Mouse (Mus musculus) hindbrain, postnatal 0 days (tissue): Measurements from ENCODE around the gene Gm45753. TPM values are rescaled to one million over a fixed set of nuclear protein-coding genes. Genes with fewer than 3 reads are reported as not detected.
"Not testable (repeated sequence)": the region's sequence is repeated elsewhere in the genome, so short reads cannot be mapped to it uniquely, and the experiment has no call there.

Source experiments
- ATAC-seq: fragments of 200-750 bp; cut with Nextera tagmentation; 2 replicates; pipeline ENCODE4 v1.8.0; 2017; ENCODE audit warnings: mild to moderate bottlenecking, moderate TSS enrichment, moderate library complexity
- DNase-seq: peaks from one replicate; pipeline ENCODE4 v3.0.0-alpha.2; 2015; ENCODE audit warnings: low spot score
- H3K27ac ChIP-seq: fragments of 300-500 bp; sonication (generic); 2 replicates; pipeline ENCODE4 v1.5.1; 2014; ENCODE audit warnings: mild to moderate bottlenecking
- H3K27me3 ChIP-seq: fragments of 300-500 bp; sonication (generic); 2 replicates; pipeline ENCODE4 v1.6.1; 2014; ENCODE audit warnings: low read length, mixed read lengths; ENCODE audit not compliant: insufficient read depth
- H3K36me3 ChIP-seq: fragments of 300-500 bp; sonication (generic); 2 replicates; pipeline ENCODE4 v1.6.1; 2014; ENCODE audit warnings: low read length, mixed read lengths; ENCODE audit not compliant: insufficient read depth
- H3K4me1 ChIP-seq: fragments of 300-500 bp; sonication (generic); 2 replicates; pipeline ENCODE4 v1.6.1; 2014; ENCODE audit warnings: antibody characterized with exemption, low read length, mixed read lengths; ENCODE audit not compliant: insufficient read depth
- H3K4me2 ChIP-seq: fragments of 300-500 bp; sonication (generic); 2 replicates; pipeline ENCODE4 v1.6.1; 2014; ENCODE audit warnings: low read depth, mild to moderate bottlenecking, low read length, moderate library complexity, mixed read lengths
- H3K4me3 ChIP-seq: fragments of 300-500 bp; sonication (generic); 2 replicates; pipeline ENCODE4 v1.5.1; 2014; ENCODE audit warnings: low read length
- H3K9ac ChIP-seq: fragments of 300-500 bp; sonication (generic); replicated peaks from 2 replicates; pipeline ENCODE4 v1.6.1; 2014; ENCODE audit warnings: mild to moderate bottlenecking, low read length, moderate library complexity, mixed read lengths
- H3K9me3 ChIP-seq: fragments of 300-500 bp; sonication (generic); 2 replicates; pipeline ENCODE4 v1.6.1; 2016; ENCODE audit warnings: low read length, mixed read lengths
- CTCF ChIP-seq: IDR thresholded peaks from 2 replicates; pipeline ENCODE4 v1.5.1; 2016; ENCODE audit warnings: antibody characterized with exemption, control low read depth, low read depth
- WGBS: fragments of 180-500 bp; shearing (Covaris S2); extraction: QIAGEN DNeasy Blood & Tissue Kit; methylation state at CpG from one replicate; pipeline ENCODE4 v1.1.7; 2014; 5-methylcytosine and 5-hydroxymethylcytosine counted together
- polyA plus RNA-seq: library from polyadenylated mRNA; unstranded; fragments of >200 nt; fragmentation: Nextera tagmentation; extraction: Ambion mirVana; gene quantifications from 2 replicates; pipeline ENCODE4 v1.2.1, GENCODE M21; 2015
- total RNA-seq: library from RNA; depleted of rRNA; stranded (reverse); fragments of >200 nt; gene quantifications from 2 replicates; pipeline ENCODE4 v1.2.3, GENCODE M21; 2014

Gm45753 gene
- total and polyA plus RNA-seq, 2 experiments from 2014 or later: not detected

- ATAC-seq (peak; percentile 84), DNase-seq (peak; percentile 72)
- under 1% methylated on average over 43 of the region's 44 CpGs for WGBS
- H3K9me3 ChIP-seq: no peaks in the 10 kb centered on the region
- H3K27me3 ChIP-seq: no peaks in the 10 kb centered on the region
- peaks cover 7% of the 10 kb centered on the region; the same call in 1 of the 2 replicates for H3K4me1 ChIP-seq
- peak within 1 kb of the TSS; percentile 97 for H3K4me2 ChIP-seq
- peak within 1 kb of the TSS; percentile 72 for H3K4me3 ChIP-seq
- H3K36me3 ChIP-seq: no peaks in the 10 kb centered on the region; the same call in 1 of the 2 replicates
- TF ChIP-seq CTCF: no peak
- peak within 1 kb of the TSS; percentile 57; the same call in 1 of the 2 replicates for H3K9ac ChIP-seq
- H3K27ac ChIP-seq: no peak within 1 kb of the TSS
Observed at GRCm38 (mm10) chr8:45332685-45333409, 24.6 kb upstream of the Gm45753 start, which contains the start of gene Cyp4v3. Gene Cyp4v3, minus strand, starts transcription at chr8:45333216.

DNA sequence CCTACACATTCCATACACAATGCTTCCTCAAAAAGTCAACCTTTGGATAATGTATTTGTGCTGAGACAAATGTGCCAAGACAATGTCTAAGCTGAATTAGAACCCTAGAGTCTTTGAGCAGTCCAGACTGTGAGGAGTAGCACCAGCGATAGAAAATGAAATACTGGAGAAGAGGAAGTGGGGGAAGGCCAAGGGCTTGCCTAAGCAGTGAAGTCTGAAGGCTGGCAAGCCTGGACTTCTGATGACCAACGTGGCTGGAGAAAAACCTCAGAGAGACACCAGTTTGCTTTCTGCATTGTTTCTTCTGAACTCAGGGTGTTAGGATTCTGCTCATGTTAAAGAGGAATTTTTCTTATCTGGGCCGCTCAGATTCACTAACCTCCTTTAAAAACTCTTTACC, 22.6 kb upstream of the Gm45753 start:
- Histone ChIP-seq H3K4me1 (peaks cover 7% of the 10 kb centered on the region; the same call in 1 of the 2 replicates), H3K36me3 (no peaks in the 10 kb centered on the region), H3K4me2 (no peak overlapping the region), H3K27ac (no peak overlapping the region), H3K9ac (no peak overlapping the region), H3K27me3 (no peaks in the 10 kb centered on the region), H3K9me3 (no peaks in the 10 kb centered on the region), H3K4me3 (no peak overlapping the region)
- ATAC-seq (no peak), DNase-seq (no peak)
- no peak for TF ChIP-seq CTCF
- WGBS: 82% methylated on average over 3 of the region's 3 CpGs

DNA sequence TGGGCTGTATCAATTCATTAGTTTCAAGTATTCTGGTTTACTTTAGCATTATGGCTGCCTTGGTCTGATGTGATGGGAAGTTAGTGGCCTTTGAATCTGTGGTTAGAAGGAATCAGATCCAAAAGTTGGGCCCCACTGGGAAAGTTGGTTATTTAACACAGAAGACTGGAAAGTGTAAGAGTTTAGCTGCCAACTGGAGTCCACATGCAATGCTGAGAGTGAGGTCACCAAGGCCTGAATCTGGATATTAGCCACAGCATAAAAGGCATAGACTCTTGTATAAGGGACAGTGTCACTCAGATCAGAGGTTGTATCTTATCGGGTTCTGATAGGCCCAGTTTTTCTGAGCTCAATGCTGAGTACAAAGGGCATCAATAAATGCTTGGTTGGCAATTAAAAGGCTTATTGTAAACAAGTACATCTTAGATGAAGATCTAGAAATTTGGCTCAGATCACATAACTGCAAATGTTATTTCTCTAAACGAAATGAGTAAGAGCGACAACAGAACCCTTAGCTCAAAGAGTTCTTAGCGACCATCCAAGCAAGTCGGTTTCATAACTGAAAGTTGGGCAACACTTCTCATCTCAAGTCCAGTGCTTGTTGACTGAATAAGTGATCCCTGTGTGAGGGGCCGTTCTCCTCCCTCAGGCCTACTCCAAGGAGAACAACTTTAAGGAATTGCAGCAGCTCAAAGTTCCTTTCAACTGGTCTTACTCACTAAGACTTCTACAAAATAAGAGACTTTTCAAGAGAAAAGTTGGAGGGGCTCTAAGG, 21.1 kb upstream of the Gm45753 start:
- ATAC-seq: no peak
- no peak overlapping the region for H3K9ac ChIP-seq
- DNase-seq: no peak
- H3K4me1 ChIP-seq: peaks cover 7% of the 10 kb centered on the region; the same call in 1 of the 2 replicates
- no peak for TF ChIP-seq CTCF
- no peaks in the 10 kb centered on the region for H3K27me3 ChIP-seq
- WGBS: 95% methylated on average over 6 of the region's 6 CpGs
- no peaks in the 10 kb centered on the region for H3K36me3 ChIP-seq
- no peak overlapping the region for H3K4me3 ChIP-seq
- H3K27ac ChIP-seq: no peak overlapping the region
- H3K9me3 ChIP-seq: no peaks in the 10 kb centered on the region
- H3K4me2 ChIP-seq: no peak overlapping the region

DNA sequence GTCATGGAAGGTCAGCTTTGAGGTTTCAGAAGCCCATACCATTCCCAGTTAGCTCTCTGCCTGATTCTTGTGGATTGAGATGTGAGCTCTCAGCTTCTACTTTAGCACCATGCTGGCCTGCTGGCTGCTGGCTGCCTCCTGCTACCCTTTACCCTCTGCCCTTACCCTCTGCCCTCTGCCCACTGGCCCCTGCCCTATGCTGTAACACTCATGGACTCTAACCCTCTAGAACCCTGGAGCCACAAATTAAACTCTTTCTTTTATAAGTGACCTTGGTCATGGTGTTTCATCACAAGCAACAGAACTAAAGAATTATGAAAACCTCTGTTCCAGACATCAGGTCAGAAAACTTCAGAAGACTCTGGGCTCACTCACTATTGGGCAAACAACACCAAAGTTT, 18.8 kb upstream of the Gm45753 start:
- not testable (repeated sequence) for H3K4me3 ChIP-seq, H3K9ac ChIP-seq, H3K27me3 ChIP-seq, DNase-seq, ATAC-seq, H3K36me3 ChIP-seq, H3K4me1 ChIP-seq, H3K27ac ChIP-seq, H3K4me2 ChIP-seq, H3K9me3 ChIP-seq

- no peak overlapping the region for H3K27ac ChIP-seq
- DNase-seq (no peak), ATAC-seq (no peak)
- no peak for TF ChIP-seq CTCF
- H3K4me3 ChIP-seq: no peak overlapping the region
- 83% methylated on average over 4 of the region's 4 CpGs for WGBS
- H3K4me2 ChIP-seq: no peak overlapping the region
- H3K9ac ChIP-seq: no peak overlapping the region
- H3K36me3 ChIP-seq: no peaks in the 10 kb centered on the region
- H3K9me3 ChIP-seq: no peaks in the 10 kb centered on the region
- H3K27me3 ChIP-seq: no peaks in the 10 kb centered on the region
- no peaks in the 10 kb centered on the region for H3K4me1 ChIP-seq
Observed at GRCm38 (mm10) chr8:45324151-45324550, 15.9 kb upstream of the Gm45753 start.

GRCm38 (mm10) chr8:45321365-45321764, 13.1 kb upstream of the Gm45753 start:
- H3K4me1 ChIP-seq: no peaks in the 10 kb centered on the region
- WGBS: 85% methylated on average over 2 of the region's 2 CpGs
- no peak overlapping the region for H3K27ac ChIP-seq
- H3K9ac ChIP-seq: no peak overlapping the region
- H3K4me2 ChIP-seq: no peak overlapping the region
- no peaks in the 10 kb centered on the region for H3K36me3 ChIP-seq
- H3K4me3 ChIP-seq: no peak overlapping the region
- DNase-seq (no peak), ATAC-seq (no peak)
- H3K27me3 ChIP-seq: no peaks in the 10 kb centered on the region
- no peak for TF ChIP-seq CTCF
- H3K9me3 ChIP-seq: no peaks in the 10 kb centered on the region

- TF ChIP-seq CTCF: no peak
- Histone ChIP-seq H3K27ac (no peak overlapping the region), H3K4me2 (no peak overlapping the region), H3K4me3 (no peak overlapping the region), H3K27me3 (no peaks in the 10 kb centered on the region), H3K36me3 (no peaks in the 10 kb centered on the region), H3K9me3 (no peaks in the 10 kb centered on the region), H3K4me1 (no peaks in the 10 kb centered on the region), H3K9ac (no peak overlapping the region)
- DNase-seq (no peak), ATAC-seq (no peak)
- 72% methylated on average over 1 of the region's 1 CpGs for WGBS
Observed at GRCm38 (mm10) chr8:45320930-45321329, 12.7 kb upstream of the Gm45753 start.
